Mouse (Mus musculus): Measurements from ENCODE around the gene Ralgapa2.

Ralgapa2 gene

DNA sequence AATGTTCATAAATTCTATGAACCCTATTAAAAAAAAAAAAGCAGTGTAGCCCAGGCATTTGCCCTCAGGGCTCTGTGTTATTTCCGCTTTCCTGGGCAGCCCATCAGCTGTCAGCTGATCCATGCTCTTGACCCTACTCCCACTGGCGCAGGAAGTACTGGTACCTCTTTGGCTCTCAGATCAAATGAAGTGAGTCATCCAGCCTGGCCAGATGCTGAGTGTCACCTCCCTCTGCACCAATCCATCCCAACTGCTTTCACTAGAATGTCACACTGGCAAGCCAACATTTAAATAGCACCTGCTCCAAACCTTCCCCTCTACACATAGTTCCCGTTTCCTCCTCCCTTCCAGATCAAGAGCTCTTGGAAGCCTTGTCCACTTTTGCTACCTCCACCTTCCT, 84.8 kb downstream of the Ralgapa2 start:
- DNase-seq (ENCODE audit: low spot score) = no peak

DNA sequence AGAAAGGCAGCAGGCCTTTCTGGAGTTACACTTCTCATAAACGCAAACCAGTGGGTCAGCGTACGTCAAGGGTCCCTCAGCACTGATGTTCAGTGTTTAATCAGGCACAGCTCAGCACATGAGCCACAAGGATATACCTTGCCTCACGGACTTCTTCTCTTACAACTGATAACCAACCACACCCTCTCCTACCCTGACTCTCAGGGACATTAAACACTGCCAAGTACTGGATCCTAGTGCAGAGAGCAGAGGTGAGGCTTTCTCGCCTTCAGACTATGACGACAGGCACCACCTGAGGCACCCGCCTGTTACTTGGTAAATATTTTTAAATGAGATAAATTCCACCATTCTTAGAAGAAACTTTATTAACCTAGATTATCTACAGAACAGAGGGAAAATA, 85.8 kb downstream of the Ralgapa2 start:
- no peak for DNase-seq (ENCODE audit: low spot score)

DNA sequence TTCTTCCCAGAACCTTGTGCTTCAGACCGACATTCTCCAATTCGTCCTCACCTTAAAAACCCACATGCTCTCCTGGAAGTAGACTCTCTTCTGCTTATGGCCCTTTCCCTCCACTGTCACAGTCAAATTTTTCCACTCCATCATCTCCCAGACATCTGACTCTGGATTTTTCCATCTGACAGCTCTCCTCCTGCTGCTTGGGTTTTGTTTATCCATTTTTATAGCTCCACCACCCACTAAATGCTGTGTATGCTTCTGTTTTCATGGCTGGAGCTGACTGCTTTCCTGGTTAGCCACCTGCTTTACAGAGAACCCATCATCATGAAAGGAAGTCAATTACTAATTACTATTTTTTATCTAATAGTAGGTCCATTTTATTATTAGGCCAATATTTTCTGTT, 86.9 kb downstream of the Ralgapa2 start:
- no peak for DNase-seq (ENCODE audit: low spot score)

DNA sequence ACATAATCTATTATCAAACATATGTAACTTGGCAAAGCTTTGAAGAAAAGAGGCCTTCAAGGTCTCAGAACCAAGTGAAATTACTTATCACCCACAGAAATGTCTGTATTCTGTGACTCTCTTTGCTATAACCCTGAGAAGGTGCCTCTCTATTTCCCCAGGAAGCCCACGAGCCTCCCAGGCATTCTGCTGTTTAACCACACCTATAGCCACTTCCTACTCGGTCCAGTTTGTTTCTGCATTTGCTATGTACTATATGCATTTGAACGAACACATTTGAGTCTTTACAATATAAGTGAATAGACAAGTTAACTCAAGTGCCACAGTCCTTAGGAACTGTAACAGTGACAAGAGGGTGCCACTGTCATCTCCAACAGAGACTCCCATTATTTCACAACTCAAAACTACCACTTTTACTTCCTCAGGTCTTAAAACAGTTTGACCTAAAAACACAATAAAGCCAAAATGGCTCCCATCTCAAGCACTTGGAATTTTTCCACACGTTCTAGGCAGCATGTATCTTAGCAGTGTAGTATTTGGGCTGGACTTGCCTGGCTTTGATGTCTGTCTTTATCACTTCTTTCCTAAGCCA, 88.3 kb downstream of the Ralgapa2 start:
- DNase-seq (ENCODE audit: low spot score) = no peak

GRCm38 (mm10) chr2:146423032-146423691, 89.0 kb downstream of the Ralgapa2 start:
- DNase-seq (ENCODE audit: low spot score) = no peak

GRCm38 (mm10) chr2:146416283-146416682, 95.9 kb downstream of the Ralgapa2 start:
- DNase-seq (ENCODE audit: low spot score) = no peak

DNA sequence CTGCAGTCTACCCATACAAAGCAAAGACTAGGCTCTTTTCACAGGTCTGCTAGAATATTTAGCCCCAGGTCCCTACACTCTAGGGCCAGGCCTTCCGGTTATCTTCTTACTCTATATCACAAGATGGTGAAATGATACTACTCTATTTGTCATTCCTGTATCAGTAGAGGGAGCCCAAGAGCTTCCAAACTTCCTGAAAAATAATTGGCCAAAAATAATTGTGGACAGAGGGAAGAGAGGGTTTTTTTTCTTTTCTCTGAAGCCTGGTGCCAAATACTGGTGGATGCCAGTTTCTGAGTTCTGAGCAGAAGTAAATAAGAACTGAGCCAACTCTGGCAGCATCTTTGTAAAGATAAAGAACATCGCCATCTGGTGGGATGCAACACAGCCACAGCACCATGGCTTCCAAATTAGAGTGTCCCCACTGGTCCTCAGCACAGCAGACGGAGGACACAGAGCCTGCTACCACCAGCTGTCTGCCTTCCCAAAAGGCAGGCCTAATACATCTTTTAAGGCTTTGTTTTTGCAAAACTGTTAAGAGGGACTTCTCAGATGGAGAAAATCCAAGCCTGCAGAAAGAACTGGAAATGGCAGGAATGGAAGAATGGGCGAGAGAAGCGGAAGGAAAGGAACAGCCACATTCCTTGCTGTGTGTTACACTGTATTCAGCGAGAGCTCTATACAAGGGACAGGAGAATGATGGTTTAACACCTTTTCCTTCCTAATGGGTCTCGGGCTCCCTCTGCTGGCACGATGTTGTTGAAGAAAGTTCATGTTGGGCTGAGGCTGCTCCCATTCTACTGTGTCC, 97.5 kb downstream of the Ralgapa2 start:
- peak; percentile 91 for DNase-seq (ENCODE audit: low spot score)

DNA sequence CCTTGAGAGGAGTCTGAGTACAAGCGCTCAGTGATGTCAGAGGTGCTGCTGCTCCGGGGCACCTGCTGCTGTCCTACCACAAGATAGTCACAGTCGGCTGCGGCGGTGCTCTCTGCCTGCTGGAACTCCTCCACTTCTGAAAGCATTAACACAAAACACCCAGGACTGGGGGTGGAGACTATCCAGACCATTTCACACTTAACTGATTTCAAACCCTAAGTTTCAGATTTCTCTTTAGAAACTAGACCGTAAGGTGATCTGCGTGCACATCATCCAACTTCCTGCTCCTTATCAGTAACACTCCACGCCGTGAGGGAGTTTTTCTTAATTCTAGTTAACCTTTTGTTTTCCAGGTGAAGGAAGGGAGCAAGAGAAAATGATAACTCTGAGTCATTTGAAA, 99.4 kb downstream of the Ralgapa2 start:
- DNase-seq (ENCODE audit: low spot score) = no peak

DNA sequence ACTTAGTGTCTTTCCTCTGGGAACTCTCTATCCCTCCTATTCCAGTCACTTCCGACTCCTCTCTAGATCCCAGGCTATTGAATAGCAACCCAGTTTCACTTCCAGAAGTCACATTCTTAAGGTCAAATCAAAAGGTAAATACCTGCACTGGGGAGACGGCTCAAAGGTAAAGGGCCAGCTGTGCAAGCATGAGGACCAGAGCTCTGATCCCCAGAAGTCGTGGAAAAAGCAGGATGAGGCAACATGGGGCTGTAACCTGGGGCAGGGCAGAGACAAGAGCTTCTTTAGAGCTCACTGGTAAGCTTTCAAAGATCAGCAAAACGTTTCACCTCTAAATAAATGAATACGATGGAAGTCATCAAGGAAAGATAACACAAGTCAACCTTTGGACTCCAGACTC, 100.2 kb downstream of the Ralgapa2 start:
- DNase-seq (ENCODE audit: low spot score) = no peak

- no peak for DNase-seq (ENCODE audit: low spot score)
These were observed 105.1 kb downstream of the Ralgapa2 start for GRCm38 (mm10) chr2:146407078-146407477.

- no peak for DNase-seq (ENCODE audit: low spot score)
These were observed 110.6 kb downstream of the Ralgapa2 start for GRCm38 (mm10) chr2:146401588-146401987.

DNA sequence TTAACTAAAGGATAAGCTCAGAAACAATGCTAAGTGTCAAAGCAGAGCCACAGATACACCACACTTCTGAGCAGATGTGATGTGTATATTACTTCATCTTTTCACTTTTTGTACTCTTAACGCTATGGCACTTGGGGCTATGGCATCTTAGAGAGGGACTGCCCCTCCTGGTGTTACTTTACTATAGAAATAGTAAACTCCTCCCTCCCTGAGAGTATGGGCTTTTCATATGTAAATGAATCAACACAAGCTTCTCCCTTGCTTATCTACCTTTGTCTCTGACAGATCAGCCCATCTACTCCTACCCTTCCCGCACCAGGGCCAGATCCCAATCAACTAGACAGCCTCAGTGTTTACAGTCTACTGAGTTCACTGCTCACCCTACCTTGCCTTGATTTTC, 111.4 kb downstream of the Ralgapa2 start:
- DNase-seq (ENCODE audit: low spot score) = no peak

DNA sequence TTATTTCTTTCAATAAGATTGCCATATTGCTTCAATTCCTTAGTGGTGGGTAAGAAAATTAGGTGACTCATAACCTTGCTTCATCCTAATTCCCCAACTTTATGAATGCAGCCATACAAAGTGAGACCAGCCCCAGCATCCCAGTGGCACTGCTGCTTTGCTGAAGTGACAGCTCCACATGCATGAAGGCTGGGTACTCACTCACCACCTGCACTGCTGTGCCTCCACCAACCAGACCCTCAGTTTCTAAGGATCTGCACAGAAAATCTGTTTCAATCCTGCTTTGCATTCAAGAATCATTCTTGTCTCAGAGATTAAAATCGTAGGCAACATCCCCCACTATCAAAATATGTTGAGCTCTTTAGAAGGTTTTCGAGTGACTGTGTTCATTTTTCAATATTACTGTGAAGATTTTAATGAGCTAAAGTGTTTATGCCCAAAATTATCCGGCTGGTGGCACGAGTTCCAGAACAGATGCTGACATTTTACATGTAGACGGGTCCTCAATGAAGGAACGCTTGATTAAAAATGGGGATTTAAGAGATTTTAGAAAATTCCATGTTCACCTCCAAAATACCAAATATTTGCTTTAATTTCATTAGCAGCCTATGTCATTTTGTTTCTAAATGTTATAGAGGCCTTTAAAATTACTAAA, 113.8 kb downstream of the Ralgapa2 start:
- no peak for DNase-seq (ENCODE audit: low spot score)

- DNase-seq (ENCODE audit: low spot score) = no peak
These were observed 124.9 kb downstream of the Ralgapa2 start for GRCm38 (mm10) chr2:146387211-146387610.

DNA sequence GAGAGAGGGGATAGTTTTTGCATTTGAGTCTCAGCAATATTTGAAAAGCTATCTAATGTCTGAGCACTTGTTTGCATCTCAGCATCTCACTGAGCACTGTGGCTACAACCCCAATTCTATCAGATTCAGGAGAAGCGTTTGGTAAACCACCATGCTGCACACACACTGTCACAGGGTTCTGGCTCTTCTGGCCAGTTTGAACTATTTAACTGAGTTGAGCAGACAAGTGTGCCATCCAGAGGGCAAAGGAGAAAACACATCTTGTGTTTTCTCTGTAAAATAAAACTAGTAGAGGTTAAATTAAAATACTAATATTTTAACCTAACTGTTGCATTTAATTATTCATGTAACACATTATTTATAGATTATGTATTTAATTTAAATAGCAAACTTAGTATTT, 127.6 kb downstream of the Ralgapa2 start:
- DNase-seq (ENCODE audit: low spot score) = peak; percentile 35

DNA sequence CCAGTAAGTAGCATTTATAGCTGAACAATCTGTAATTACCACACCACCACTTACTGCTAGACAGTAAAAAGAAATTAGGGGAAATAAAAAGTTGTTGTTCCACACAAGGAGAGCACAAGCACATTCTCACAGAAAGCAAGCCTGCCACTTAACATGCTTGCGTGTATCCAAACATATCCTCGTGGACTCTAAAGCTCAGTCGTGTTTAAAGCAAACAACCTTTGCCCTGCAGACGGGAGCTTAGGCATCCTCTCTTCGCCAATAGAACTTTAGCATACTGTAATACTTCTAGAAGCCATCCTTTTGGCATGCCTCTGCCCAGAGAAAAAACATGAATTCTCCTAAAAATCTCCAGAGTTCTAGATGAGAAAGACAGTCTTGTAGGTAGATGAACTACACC, 135.9 kb downstream of the Ralgapa2 start:
- DNase-seq (ENCODE audit: low spot score) = no peak

- peak; percentile 10 for DNase-seq (ENCODE audit: low spot score)
These were observed 146.0 kb downstream of the Ralgapa2 start for GRCm38 (mm10) chr2:146366098-146366497.

DNA sequence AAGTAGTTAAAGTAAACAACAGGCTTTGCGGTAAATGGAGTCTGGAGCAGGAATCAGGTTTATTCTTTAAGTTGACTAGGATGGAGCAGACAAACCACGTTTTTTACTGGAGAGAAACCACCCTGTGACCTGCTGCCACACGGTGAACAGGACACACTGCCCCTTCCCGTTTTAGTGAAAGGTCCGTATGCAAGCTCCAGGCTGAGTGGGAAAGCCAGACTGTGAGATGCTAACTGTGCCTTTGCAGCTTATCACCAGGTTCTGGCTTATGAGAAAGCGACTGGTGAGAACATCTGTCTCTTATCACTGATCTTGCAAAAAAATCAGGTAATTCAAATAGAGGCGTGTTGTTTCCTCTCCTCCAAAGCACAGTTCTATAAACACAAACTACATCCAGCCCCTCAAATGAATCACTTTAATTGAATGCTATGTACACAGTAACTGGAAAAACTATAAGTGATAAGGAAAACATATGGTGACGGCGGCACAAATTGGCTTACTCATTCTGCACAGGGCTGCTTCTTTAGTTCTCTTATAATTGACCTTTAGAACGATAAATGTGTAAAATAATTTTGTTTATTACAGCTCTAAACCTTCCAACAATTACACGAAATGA, 146.7 kb downstream of the Ralgapa2 start:
- peak; percentile 22 for DNase-seq (ENCODE audit: low spot score)

DNA sequence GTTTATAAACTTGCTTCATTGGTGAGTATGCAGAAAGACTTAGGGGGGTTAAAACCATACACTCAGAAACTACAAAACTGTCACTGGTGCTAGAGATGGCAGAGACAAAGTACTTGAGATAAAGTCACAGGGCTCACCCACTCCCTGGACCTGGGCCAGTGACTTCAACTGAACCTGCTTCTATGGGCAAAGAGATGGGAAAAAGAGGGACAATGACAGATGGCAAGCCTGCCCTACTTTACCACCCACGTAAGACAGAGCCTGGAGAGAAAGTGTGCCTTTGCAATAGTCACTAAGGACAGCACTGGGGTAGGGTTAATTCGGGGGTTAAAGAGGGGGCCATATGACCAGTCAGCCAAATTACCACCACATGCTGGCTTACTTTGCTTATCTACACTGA, 148.7 kb downstream of the Ralgapa2 start:
- no peak for DNase-seq (ENCODE audit: low spot score)

DNA sequence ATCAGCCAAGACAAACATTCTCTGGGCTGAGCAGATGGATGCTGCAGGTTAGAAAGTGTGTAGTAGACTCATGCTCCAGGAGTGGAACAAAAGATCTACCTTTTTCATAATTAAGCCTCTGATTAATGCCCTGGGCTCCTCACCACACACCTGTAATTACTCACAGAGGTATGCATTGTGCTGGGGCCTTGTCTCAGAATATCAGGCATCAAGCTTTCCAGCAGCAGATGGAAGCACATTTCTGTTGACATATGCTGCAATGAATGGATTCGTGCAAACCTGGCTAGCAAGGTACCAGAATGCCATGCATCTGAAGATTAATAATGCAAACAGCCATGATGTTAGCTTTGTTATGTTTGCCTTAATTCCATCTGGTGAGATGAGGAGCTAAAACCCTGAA, 149.2 kb downstream of the Ralgapa2 start:
- no peak for DNase-seq (ENCODE audit: low spot score)

DNA sequence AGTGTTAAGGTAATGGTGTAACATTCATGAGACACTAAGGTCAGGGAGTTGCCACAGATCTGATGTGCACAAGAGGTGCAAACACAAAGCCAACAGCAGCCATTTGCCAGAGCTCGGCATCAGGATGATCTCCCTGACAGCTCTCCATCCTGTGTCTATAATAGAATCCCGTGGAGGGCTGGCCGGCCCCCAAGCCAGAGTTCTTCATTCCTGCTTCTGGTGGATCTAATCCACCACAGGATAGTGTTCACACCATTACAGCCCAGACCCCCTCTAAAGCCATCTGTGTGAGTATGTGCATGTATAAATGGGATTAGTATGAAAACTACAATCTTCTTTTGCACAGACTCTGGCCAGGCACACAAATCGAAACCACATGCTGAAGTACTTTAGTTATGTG, 150.2 kb downstream of the Ralgapa2 start:
- no peak for DNase-seq (ENCODE audit: low spot score)

- DNase-seq (ENCODE audit: low spot score) = no peak
These were observed 151.1 kb downstream of the Ralgapa2 start for GRCm38 (mm10) chr2:146361076-146361475.
